Mouse (Mus musculus) MEL-GATA-1-ER (cell line): ENCODE data around the gene Clec4b1.
"Not testable (repeated sequence)": the region's sequence is repeated elsewhere in the genome, so short reads cannot be mapped to it uniquely, and the experiment has no call there.

ENCODE experiments used
- DNase-seq: peaks from one replicate; pipeline ENCODE4 v3.0.0-alpha.2; 2012; ENCODE audit warnings: low read depth; ENCODE audit errors: extremely low read depth

Gene Clec4b1

DNA sequence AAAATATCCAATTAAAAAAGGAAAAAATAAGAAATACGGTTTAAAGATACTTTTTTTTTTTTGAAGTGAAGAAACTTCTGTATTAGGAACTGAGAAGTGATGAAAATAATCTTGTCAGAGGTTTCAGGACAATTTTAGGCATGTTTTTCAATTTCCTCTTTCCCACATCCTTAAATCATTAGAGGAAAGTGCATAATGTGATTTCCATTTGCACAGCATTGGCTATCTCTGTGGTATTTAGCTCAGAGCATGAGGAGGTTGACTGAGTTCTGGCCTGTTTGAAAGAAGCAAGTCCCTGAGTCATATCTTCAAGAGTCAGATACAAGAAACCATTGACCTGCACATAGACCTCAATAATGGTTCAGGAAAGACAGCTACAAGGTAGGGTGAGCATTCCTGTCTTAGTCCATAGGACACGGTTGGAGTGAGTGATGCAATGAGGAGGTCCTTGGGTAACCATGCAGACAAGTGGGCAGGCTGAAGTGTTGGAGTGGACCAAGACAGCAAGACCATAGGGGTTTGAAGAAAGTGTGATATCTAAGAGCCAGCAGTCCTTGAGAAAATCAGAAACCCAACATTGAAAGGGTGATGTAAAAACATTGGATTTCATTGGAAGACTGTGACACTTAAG lies at the start of gene Clec4b1:
Gene Clec4b1, plus strand, starts transcription at position 221 of the 631 bp plus-strand sequence.
- DNase-seq: no peak

DNA sequence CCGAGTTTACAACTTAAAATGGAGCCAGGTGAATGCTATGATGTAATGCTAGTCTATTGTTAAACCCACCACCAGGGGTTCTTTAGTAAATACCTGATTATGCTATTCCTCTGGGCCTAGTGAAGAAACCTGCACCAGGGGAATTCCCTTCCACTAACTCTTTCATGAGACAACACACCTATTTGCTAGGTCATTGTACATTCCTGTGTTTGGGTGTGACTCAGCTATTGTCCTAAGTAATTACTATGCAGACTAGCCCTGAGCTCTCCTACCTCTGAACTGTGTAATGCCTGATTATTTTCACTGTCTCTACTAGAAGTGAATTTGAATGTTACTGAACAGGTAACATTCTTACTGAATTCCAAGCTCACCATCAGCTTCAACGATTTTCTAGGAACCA lies 45.1 kb upstream of the Clec4b1 start:
- DNase-seq: not testable (repeated sequence)

DNA sequence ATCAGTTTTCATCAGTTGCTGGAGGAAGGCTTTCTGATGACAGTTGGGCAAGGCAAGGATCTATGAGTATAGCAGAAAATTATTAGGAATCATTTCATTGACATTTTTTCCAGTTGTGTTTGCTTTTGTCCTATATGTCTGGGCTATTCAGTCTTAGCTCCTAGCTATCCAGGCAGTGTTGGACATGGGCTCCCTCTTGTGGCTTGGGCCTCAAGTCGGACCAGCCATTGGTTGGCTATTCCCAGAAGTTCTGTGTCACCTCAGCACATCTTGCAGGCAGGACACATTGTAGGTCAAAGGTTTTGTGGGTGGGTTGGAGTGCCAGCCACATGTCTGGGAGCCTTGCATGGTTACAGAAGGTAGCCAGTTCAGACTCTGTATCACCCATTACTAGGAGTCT lies 44.2 kb upstream of the Clec4b1 start:
- no peak for DNase-seq

DNA sequence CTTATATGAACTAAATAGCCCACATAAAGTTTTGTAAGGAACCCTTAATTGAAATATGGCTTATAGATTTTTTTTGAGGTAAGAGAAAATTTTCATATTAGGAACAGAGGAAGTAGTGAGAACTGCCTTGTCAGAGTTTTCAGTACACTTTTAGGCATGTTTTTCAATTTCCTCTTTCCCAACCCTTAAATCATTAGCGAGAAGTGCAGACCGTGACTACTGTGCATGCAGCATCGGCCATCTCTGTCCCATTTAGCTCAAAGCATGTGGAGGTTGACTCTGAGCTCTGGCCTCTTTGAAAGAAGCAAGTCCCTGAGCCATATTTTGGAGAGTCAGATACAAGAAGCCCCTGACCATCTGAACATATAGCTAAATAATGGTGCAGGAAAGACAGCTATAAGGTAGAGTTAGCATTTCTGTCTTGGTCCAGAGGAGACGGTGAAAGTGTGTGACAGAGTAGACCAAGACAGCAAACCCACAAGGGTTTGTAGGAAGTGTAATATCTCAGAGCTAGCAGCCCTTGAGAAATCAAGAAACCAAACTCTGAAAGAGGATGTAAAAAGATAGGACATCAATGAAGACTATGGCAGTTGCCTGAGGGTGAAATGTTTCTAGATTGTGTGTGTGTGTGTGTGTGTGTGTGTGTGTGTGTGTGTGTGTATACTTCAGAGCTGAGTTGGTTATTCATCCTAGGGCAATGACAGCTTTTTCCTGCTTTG lies 45.5 kb downstream of the Clec4b1 start:
- DNase-seq: no peak

DNA sequence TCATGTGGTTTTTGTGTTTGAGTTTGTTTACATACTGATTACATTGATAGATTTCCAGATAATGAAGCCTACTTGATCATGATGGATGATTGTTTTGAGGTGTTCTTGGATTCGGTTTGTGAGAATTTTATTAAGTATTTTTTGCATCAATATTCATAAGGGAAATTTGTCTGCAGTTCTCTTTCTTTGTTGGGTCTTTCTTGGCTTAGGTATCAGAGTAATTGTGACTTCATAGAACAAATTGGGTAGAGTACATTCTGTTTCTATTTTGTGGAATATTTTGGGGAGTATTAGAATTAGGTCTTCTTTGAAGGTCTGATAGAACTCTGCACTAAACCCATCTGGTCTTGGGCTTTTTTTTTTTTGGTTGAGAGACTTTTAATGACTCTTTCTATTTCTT lies 56.4 kb downstream of the Clec4b1 start, which contains the start of gene Clec4a2:
Gene Clec4a2, plus strand, starts transcription at position 301 of the 400 bp plus-strand sequence.
- DNase-seq: not testable (repeated sequence)
